Mouse (Mus musculus) 416B (cell line): ENCODE data around the gene Mdfi.

Source experiments
- DNase-seq: peaks from one replicate; pipeline ENCODE4 v3.0.0; 2011; ENCODE audit warnings: low read depth

Mdfi gene

GRCm38 (mm10) chr17:47845609-47846008 is 11.1 kb upstream of the Mdfi start:
- no peak for DNase-seq

GRCm38 (mm10) chr17:47843465-47843864 is 9.0 kb upstream of the Mdfi start:
- no peak for DNase-seq

GRCm38 (mm10) chr17:47841931-47842623 is 7.6 kb upstream of the Mdfi start:
- peak; percentile 87 for DNase-seq

GRCm38 (mm10) chr17:47841521-47841920 is 7.0 kb upstream of the Mdfi start:
- no peak for DNase-seq

- peak; percentile 92 for DNase-seq
Measured at GRCm38 (mm10) chr17:47837808-47838207, 3.3 kb upstream of the Mdfi start.

DNA sequence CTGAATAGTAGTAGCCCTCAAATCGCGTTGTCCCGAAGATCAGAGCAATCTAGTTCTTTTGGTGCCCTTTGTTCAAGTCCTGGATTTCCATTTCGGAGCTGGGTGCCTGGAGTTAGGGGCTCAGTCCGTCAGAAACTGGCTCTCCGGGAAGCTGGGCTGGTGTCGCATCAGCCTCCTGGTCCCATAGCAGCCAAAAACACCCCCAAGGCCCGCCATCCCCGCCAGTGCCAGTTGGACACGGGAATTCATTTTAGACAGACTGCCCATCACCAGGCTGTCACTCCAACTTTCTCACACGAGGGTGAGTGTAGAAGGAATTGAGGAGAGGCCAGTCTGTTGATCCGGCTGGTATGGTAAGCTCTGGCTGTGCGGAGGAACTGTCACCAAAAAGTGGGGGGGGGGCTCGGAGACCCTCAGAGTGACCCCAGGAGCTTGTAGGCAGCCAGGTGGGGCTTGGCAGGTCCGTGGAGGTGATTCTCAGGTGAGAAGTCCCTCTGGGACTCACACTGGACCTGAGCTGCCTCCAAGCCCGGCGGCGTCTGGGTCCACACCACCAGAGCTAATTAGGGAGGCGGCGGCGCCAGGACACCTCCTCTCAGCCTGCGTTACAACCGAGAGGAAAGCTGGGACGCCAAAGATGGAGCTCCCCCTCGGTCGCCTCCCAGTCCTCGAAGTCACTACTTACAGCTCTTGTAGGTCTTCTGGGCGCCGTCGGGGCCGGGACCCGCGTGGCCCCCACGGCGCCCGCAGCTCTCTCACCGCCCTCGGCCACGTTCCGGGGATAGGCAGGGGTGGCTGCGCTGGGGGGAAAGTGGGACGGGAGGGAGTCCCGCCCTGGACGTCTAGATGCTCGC is 636 bp downstream of the Mdfi start:
- no peak for DNase-seq

- DNase-seq = peak; percentile 87
Measured at GRCm38 (mm10) chr17:47833029-47833627, 1.4 kb downstream of the Mdfi start.

- DNase-seq = peak; percentile 48
Measured at GRCm38 (mm10) chr17:47832501-47833028, 1.9 kb downstream of the Mdfi start.

DNA sequence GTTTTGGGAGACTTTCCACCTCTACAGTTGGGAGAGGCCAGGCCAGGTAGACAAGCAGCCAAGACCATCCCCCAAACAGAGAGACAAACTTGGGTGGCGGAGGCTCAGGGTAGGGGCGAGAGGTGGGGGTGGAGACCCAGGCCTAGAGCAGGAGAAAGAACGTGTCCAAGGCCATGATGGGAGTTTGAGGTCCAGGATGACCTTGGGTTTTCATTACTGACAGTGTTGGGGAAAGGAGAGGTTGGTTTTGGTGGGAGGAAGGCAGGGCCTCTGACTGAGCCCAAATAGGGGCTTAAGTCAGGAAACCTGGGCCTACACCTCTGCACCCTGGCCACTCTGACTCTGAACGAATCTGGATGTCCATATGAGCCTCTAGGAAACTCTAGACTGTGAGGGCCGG is 2.7 kb downstream of the Mdfi start:
- DNase-seq = peak; percentile 33

DNA sequence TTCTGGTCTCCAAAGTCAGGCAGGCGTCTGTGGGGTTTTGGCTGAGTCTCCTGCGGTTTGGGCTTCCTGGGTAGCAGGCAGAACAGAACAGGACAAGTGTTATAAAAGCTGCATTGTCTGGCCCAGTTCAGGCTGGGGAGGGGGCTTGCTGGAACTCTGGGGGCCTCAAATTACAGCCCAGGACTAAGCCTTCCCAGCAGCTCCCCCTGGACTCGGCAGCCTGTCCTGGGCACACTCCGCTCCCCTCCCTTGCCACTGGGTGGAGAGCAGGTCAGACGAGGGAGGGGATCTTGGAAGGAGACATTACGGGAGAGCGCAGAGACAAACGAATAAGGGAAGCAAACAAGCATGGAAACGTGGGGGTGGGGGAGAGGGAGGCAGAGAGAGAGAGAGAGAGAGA is 3.3 kb downstream of the Mdfi start:
- DNase-seq = no peak

GRCm38 (mm10) chr17:47821339-47821738 is 13.2 kb downstream of the Mdfi start:
- no peak for DNase-seq

GRCm38 (mm10) chr17:47818038-47818725 is 16.3 kb downstream of the Mdfi start:
- DNase-seq = no peak

DNA sequence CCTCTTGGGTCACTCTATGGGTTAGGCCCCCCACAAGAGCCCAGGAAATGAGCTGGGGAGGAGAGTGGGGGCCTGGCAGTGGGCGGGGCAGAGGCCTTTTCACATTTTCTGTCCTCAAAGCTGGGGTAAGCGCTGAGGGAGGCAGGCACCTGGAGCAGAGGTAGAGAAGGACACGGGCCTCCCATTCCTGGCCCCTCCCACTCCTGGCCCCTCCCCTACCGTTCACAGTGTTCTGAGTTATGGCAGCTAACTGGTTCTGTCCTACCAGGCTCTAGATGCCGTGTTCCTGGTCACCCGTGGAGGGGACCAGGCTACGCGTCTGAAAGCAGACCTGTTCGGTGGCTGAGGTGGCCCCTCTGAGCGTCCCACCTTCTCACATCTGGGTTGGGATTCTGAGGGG is 19.0 kb downstream of the Mdfi start:
- no peak for DNase-seq

DNA sequence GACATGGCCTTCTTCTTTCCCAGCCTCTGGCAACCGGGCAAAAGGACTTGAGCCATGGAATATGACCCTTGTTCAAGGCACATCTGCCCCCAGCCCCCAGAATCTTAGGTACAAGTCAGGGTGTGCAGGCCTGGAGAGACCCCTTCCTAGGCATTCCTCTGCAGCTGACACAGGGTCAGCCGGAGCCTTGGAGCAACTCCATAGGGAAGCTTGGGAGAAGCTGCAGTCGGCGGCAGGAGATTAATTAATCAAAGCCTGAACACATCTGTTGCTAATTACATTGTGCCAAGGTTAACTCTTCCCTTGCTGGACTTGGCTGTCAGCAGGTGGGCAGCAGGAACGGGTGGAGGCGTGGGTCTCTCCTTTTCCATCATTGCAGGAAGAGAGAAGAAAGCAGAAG is 20.0 kb downstream of the Mdfi start:
- no peak for DNase-seq

- DNase-seq = peak; percentile 64
Measured at GRCm38 (mm10) chr17:47813616-47814015, 20.9 kb downstream of the Mdfi start.

- no peak for DNase-seq
Measured at GRCm38 (mm10) chr17:47812200-47812599, 22.3 kb downstream of the Mdfi start.

DNA sequence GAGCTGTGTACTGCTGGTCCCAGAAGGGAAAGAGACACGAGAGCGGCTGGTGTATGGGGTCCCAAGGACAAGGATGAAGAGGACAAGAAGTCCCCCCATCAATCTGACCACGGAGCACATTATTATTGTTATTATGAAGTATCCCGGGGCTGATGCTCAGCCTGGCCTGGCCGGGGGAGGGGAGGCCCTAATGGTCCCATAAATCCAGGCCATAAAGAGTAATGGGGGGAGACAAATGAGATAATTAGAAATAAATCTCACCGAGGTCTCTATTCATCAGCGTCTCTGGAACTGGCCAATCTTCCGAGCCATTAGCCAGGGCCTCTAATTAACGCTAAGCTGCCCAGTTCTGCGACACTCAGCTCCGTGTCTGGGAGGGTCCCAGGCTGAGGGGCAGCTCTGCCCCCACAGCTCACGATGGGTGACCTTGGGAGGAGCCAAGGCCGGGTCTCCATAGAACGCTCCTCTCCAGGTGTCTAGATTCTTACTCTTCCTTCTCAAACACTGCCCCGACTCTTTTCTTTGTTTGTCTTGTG is 23.2 kb downstream of the Mdfi start:
- DNase-seq = no peak

DNA sequence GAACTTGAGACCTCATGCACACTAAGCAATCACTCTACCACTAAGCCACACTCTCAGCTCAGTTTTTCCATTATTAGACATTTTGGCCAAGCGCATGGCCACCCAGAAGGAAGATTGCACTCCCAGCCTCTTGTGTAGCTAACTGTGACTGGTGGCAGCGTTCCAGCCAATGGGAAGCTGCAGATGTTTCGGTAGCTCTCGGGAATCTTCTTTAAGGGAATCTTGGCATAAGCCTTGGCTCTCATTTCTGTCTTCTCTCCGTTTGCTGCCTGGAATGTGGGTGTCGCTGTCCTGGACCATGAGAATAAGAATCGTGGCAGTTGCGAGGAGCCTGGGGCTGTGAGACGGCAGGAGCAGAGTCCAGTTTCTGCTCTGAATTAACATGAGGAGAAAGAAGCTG is 28.3 kb downstream of the Mdfi start:
- no peak for DNase-seq

- DNase-seq = no peak
Measured at GRCm38 (mm10) chr17:47805047-47805835, 29.2 kb downstream of the Mdfi start.

DNA sequence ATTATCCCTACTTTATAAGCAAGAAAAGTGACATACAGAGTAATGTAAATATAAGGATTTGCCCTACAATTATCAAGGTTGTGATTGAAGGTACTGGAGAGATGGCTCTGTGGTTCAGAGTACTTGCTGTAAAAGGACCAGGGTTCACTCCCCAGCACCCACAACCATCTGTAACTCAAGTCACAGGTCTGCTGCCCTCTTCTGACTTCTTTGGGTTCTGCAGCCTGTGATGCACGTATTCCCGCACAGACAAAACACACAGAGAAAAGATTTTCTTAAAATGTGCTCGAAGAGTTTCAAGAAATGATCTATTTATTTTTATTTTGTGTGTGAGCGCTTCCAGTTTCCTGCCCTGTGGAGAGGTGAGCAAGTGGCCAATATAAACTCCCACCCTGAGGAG is 30.8 kb downstream of the Mdfi start:
- peak; percentile 50 for DNase-seq

GRCm38 (mm10) chr17:47802806-47803205 is 31.7 kb downstream of the Mdfi start:
- DNase-seq = peak; percentile 74
